Mouse (Mus musculus) left cerebral cortex, adult 18-20 months (tissue): ENCODE measurements around the gene Hecw1. TPM values are rescaled to one million over a fixed set of nuclear protein-coding genes. Genes with fewer than 3 reads are reported as not detected.

ENCODE experiments used
- DNase-seq, 2 experiments: peaks; one replicate each; pipeline ENCODE4 v3.0.0; 2021 to 2022; ENCODE audit warnings: low spot score in 2 of 2, mixed read lengths in 1 of 2
- long read RNA-seq, 2 experiments: library from polyadenylated mRNA; stranded (forward); transcript quantifications; one replicate each; pipeline ENCODE4 v2.0.0; 2021
- total RNA-seq, 2 experiments: library from RNA; stranded (reverse); gene quantifications; 2 replicates each; pipeline ENCODE4 v1.2.3; 2021

Gene Hecw1
- 100 to 1,000 TPM; 120 TPM for total RNA-seq
- long read RNA-seq, experiment 1, partial matches to known transcripts: 15 of 19 reads
- long read RNA-seq, experiment 1, other reads (novel, unspliced or antisense): 1 of 19 reads
- long read RNA-seq, experiment 2, partial matches to known transcripts: 14 of 23 reads
- long read RNA-seq, experiment 2, other reads (novel, unspliced or antisense): 7 of 23 reads

DNA sequence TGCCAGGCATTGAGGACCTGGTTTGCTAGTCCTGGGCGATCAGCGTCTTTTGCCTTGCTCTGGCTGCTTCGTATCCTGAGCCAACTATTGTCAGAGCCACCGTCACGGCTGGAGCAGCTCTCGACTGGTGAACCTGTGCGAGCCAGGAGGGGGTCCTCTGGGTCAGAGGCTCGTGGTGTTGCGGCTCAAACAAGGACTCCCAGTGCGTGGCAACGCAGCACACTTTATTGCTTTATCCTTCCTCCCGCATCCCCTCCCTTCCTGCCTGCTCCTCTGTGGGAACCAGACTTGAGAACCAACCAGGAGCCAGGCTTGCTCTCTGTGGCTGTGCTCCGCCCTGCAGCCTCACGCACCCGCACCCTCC lies at the start of gene Hecw1:
TSS of gene Hecw1 (minus strand) at position 323 of the 364 bp plus-strand sequence.
- peak; percentile 68 to 70 for DNase-seq

DNA sequence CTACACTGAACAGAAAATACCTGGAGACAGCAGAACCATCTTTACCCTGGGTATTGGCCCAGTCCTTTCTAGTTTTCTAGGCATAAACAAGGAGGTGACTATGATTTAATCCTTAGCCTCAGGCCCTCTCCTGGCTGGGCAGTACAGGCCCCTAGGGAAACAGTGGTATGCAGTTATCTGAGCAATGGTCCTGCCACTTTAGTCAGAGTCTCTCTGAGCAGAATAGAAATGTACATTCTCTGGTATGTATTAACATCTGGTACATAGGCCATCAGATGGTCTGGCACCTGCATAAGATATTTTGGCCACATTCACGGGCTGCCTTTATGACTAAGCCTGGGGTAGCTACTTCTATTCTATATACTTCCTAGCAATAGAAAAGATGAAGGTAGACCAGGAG lies 38.3 kb upstream of the Hecw1 start:
- no peak for DNase-seq

DNA sequence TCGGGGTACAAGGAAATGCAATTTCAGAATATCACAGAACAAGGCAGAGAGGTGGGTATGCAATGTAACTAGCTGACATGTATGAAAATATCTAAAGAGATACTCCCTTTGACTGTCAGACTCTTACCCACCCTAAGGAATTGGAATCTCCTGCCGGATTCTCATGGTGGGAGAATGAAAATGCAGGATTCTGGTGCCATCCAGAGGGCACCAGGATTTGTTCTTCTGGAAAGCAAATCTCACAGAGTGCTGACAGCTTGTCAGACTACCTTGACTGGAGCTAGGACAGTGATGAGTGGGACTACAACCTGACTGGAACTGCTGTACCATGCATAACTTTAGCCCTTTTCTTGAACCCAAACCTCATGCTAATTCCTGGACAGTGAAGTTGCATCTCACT lies 29.6 kb upstream of the Hecw1 start:
- no peak for DNase-seq

DNA sequence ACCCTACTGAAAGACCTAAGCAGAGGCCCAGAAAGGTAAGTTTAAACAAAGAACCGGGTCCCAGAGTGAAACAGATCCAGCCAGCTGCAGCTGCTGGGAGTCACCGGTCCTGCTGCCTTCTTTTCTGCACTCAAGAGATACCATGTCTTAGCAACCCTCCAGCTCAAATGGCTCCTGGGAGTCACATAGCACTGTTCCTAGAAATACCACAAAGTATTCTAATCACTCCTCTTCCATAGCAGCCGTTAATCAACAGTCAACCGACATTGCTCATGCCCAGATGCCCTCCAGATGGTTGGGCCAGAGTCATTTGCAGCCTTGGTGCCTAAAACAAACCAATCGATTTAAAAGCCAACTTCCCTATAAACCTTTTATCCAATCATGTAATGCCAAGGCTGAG lies 19.8 kb upstream of the Hecw1 start:
- no peak for DNase-seq

DNA sequence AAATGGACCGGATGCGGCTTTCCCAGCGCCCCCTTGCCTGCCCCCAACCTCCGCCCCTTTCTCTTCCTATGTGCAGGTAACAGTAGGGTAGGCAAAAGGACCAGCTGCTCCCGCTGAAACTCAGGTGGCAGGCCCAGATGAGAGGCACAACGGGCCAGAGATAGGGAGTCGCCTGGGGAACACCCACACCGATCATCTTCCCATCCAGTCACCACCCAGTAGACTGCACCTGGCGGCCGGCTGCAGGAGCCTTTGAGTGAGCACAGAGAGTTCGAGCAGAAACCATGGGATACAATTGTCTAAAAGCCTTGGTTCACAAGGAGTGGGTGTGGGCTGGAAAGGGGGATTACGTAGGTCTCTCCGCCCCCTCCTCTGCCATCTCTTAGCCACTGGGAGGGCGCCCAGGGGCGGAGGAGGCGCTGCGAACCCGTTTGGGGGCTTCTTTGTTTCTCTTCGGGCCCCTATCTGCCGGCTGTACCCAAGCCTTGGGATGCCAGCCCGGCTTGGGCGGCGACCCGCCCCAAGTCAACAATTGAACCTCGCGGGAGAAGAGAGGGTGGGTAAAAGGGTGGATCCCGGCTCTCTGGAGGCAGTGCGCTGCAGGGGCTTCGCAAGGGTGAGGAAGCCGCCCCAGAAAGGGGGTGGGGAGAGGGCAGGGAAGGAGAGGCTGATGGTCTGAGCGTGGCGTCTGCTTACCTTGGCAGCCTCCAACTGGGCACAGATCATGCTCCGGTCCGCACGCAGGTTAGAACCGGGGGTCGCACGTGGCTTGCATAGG lies 711 bp downstream of the Hecw1 start:
- peak; percentile 50 to 62 for DNase-seq

DNA sequence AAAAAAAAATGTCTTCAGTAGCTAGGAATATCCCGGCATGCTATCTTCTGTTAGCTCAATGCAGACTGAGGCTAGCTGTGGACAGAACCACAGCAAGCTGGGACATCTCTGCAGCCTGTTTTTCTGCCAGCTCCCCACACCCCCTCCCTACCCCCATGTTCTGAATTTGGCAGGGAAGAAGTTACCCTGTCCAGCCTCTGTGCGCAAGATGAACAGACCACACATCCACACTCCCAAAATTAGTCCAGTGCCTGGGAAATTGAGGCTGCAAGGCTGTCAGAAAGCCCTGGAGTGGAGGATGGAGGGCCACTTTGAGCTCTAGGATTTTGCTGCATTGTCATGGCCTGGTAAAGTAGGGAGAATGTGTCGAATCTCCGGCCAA lies 1.3 kb downstream of the Hecw1 start:
- DNase-seq: peak; percentile 45 to 71

DNA sequence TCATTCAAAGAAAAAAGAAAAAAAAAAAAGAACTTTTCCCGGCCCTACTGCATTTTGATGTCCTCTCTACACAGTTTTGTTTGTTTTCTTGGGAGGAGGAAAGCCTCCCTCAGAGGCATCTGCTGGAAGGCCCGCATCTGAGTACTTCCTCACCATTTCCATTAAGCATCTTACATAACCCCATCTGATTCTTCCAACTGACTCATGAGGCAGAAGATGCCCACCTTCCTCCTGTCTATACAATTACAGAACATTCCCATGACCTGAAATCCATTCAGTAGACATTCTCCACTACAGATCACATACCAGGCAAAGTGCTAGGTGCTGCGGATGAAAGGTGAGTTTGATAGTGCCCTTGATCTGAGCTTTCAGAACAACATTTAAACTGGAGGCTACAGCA lies 3.4 kb downstream of the Hecw1 start:
- peak in 1 of 2 experiments; percentile 28 for DNase-seq

- no peak for DNase-seq
These were observed 5.5 kb downstream of the Hecw1 start for GRCm38 (mm10) chr13:14517478-14517877.

DNA sequence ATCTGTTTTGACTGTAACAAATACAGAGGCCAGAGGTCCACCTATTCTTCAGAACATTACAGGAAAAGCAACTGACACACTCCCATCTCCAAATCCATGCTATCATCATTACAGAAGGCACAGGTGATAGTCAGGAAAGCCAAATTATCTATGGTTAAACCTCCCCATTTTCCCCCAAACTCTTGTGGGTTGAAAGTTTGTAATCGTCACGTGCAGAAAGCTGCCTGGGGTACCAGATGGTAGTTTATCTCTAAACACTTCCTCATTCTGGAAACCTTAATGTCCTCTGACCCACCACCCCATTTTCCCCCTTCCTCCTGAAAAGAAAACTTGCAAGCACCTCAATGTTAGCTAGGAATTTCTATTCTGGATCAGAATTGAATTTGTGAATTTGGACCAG lies 7.9 kb downstream of the Hecw1 start:
- DNase-seq: no peak

DNA sequence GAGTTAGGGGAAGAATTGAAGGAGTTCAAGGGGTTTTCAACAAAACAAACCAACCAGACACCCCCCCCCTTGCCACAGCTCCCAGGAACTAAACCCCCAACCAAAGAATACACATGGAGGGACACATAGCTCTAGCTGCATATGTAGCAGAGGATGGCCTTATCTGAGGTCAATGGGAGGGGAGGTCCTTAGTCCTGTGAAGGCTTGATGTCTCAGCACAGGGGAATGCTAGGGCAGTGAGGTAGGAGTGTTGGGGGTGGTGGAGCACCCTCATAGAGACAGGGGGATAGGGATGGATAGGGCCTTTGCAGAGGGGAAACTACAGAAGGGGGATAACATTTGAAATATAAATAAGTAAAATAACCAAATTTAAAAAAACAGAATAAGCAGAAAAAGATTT lies 9.1 kb downstream of the Hecw1 start:
- no peak for DNase-seq

DNA sequence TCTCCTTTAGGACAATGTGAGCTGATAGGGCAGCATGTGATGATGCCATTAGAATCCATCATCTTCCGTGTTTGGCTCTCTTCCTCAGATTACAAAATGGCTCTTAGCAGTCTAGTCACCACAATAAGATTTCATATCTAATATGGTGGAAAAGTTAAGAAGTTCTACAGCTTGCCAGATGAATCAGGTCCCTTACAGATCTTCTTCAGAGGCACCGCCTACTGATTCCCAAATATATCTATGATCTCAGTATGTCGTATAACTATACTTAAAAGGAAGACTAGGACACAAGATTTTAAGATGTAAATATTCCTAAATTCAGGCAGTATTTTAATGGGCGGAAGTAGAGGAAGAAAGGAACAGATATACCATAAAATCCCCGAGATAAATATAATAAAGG lies 16.3 kb downstream of the Hecw1 start:
- no peak for DNase-seq

GRCm38 (mm10) chr13:14500251-14500650 lies 22.8 kb downstream of the Hecw1 start:
- DNase-seq: no peak

DNA sequence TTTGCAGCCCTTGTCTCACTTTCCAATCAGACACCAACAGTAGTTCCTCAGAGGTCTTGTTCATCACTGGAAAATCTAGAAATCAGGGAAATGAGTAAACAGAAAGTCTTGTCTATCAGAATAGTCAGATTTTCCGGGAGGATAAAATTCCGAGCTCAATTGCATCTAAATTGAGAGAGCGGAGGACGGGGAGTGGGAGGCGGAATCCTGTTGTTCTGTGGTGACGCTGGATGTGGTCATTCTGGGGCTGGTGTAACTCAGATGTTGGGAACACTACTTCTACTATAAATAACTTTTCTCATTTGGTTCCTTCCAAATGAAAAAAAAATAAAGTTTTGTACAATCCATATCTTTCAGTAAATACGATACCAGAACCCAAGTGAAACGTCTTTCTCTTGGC lies 24.2 kb downstream of the Hecw1 start:
- peak; percentile 47 to 58 for DNase-seq

- no peak for DNase-seq
These were observed 26.1 kb downstream of the Hecw1 start for GRCm38 (mm10) chr13:14496954-14497353.

GRCm38 (mm10) chr13:14487812-14488211 lies 35.2 kb downstream of the Hecw1 start:
- DNase-seq: no peak

GRCm38 (mm10) chr13:14471121-14471520 lies 51.9 kb downstream of the Hecw1 start:
- DNase-seq: no peak

DNA sequence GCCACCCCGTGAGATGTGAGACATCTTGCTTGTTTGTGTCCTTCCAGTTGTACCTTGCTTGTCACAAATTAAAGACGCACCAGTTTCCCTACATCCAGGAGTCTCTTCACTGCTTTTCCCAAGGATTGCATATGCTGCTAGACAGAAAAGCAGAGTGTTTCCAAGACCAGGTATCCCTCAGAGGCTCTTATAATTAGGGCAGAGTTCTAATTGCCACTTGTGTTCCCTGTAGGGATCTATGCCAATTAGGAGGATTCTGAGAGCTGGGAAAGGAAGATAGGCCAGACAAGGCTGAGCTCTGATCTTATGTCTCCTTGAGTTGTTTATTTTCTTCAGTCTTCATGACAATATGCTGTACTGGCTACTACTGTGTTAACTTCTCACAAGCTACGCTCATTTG lies 55.5 kb downstream of the Hecw1 start:
- no peak for DNase-seq

DNA sequence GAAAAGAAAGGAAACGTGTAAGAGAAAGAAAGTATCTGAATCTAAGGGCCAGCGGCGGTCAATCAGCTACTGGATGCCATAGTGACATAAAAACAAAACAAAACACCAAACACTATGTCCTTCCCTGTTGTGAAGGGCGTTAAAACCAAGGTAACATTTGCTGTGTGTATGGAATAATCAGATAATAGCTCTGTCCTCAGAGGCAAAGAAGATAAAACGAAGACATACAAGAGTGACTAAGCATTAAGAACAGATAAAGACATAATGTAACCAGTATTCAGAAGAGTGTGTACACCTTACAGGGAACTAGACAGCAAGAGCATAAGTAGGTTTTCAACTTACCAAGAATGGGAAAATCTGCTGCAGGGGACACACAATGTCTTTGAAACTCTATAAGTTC lies 62.0 kb downstream of the Hecw1 start:
- no peak for DNase-seq

- DNase-seq: no peak
These were observed 66.0 kb downstream of the Hecw1 start for GRCm38 (mm10) chr13:14457043-14457442.

DNA sequence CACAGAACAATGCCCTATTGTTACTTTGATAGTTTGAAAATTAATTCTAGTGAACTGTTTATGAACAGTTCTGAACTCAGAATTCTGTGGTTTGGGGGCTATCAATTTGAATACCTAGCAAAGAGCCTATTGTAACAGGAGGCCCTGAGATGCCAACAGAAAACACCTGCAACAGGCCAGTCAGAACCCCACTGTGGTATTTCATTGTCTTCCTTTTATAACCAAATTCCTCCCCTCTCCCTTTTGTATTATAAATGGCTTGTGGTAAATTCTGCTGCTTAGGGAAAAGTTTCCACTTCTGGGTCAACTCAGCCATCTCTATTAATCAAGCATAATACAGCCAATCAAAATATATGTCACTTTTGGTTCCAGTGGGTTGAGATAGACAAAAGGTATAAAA lies 83.5 kb downstream of the Hecw1 start:
- DNase-seq: no peak

GRCm38 (mm10) chr13:14428845-14429553 lies 94.0 kb downstream of the Hecw1 start:
- DNase-seq: no peak

DNA sequence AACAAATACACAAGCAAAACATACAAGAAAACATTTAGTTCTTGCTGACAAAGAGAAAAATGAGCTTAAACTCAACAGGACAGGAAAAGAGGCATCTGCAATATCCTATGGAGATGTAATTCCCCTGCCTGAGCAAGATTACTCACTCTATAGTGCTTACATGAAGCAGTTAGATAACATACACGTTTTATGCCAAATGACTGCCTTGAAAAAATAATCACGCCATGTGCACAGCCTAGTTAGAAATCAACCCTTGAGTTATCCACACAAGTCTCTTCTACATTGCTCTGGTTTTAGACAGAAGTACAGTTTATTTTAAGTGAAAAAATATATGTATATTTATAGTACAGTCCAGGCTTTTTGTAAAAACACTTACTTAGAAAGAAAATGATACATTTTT lies 98.2 kb downstream of the Hecw1 start:
- DNase-seq: peak in 1 of 2 experiments; percentile 39
